Mouse (Mus musculus): ENCODE results near the gene Fbxl8. TPM values are rescaled to one million over a fixed set of nuclear protein-coding genes. Genes with fewer than 3 reads are reported as not detected.

Fbxl8 gene
- polyA plus RNA-seq, 1 experiment from 2014 or later = 1.4 TPM

DNA sequence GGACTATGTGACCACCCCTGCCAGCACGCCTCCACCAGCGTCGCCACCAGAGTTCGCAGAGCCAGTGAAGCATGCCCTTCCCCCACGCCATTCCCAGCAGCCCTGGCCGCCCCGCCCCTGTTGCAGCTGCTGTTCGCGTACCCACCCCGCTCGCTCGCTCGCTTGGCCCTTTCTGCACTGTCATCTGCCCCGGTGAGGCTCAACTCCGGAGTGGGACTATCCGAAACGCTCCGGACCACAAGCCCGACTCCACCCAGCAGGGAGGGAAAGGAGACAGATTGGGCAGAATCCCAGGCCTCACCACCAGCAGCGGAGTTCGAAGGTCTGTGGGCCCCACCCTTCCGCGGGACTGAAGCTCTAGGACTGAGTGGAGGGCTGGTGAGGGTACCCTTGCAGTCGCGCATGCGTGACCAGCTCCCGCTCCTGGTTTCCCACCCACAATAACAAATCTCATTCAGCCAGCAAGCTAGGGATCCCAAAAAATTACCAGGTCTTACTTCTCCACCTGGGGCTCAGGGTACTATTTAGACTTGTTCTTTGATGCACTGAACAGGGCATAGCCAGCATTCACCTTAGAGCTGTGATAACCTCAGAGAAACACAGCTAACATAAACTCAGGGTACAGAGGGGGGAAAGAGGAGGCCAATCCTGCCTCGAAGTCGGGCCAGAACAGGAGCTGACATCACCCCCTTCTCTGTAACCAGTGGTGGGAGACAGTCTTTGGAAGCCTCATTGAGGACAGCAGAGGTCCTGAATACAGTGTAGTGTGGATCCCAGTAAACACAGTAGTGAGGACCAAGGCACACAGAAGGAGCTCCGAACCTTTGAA is 12.1 kb downstream of the Fbxl8 start:
- peak overlapping the region; percentile 40 for H3K4me3 ChIP-seq (ENCODE audit: low read depth, low read length)
- peak overlapping the region; percentile 51 for H3K4me2 ChIP-seq (ENCODE audit: low read depth, low read length)
- no peaks in the 10 kb centered on the region for H3K36me3 ChIP-seq (ENCODE audit: control insufficient read depth, insufficient read depth)
- peaks cover 15% of the 10 kb centered on the region for H3K4me1 ChIP-seq (ENCODE audit: control insufficient read depth, low read depth, low read length)
- ATAC-seq (ENCODE audit: low read depth) = peak; percentile 56
- WGBS (ENCODE audit: insufficient replicate concordance) = 4% methylated on average over 29 of the region's 30 CpGs
- no peaks in the 10 kb centered on the region for H3K9me3 ChIP-seq (replicated peaks; ENCODE audit: control insufficient read depth, low read length)
- peaks cover 88% of the 10 kb centered on the region for H3K27me3 ChIP-seq (ENCODE audit: control insufficient read depth, insufficient read depth, low read depth, low read length)
- H3K9ac ChIP-seq (ENCODE audit: low read depth, low read length) = no peak overlapping the region
- H3K27ac ChIP-seq (ENCODE audit: low read length) = no peak overlapping the region

DNA sequence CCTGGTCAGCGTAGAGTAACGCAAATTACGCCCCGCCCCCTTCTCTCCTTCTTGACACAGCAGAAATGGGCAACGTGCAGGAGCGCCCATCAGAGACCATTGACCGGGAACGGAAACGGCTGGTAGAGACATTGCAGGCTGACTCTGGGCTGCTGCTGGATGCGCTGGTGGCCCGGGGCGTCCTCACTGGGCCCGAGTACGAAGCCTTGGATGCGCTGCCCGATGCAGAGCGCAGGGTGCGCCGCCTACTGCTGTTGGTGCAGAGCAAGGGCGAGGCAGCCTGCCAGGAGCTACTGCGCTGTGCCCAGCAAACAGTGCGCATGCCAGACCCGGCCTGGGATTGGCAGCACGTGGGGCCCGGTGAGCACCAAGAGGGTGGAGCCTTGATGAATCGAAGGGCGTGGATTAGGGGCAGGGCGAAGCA is 14.5 kb downstream of the Fbxl8 start:
- peak; percentile 59 for ATAC-seq (ENCODE audit: low read depth)
- Histone ChIP-seq H3K9me3 (replicated peaks; ENCODE audit: control insufficient read depth, low read length) (no peaks in the 10 kb centered on the region), H3K27me3 (ENCODE audit: control insufficient read depth, insufficient read depth, low read depth, low read length) (peaks cover 66% of the 10 kb centered on the region), H3K36me3 (ENCODE audit: control insufficient read depth, insufficient read depth) (no peaks in the 10 kb centered on the region), H3K27ac (ENCODE audit: low read length) (no peak overlapping the region), H3K4me2 (ENCODE audit: low read depth, low read length) (peak overlapping the region; percentile 31; the same call in 1 of the 2 replicates), H3K4me1 (ENCODE audit: control insufficient read depth, low read depth, low read length) (peaks cover 23% of the 10 kb centered on the region), H3K9ac (ENCODE audit: low read depth, low read length) (no peak overlapping the region), H3K4me3 (ENCODE audit: low read depth, low read length) (peak overlapping the region; percentile 9; the same call in 1 of the 2 replicates)
- under 1% methylated on average over 28 of the region's 28 CpGs for WGBS (ENCODE audit: insufficient replicate concordance)

DNA sequence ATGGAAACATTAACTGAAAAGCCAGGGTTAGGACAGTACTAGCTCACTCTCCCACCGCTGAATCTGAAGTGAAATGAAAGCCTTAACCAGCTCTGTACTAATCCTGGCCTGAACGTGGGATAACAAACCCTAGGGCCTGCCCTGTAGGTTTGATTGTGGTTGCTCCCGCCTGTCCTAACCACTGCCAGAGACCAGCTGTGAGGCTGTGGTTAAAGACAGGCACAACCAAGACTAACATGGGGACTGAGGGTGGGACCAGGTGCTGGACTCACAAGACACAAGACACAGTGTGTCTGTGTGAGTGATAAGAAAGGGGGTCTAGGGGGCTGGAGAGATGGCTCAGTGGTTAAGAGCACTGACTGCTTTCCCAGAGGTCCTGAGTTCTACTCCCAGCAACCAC is 16.1 kb downstream of the Fbxl8 start:
- ATAC-seq (ENCODE audit: low read depth) = no peak
- no peak overlapping the region for H3K4me3 ChIP-seq (ENCODE audit: low read depth, low read length)
- H3K27me3 ChIP-seq (ENCODE audit: control insufficient read depth, insufficient read depth, low read depth, low read length) = peaks cover 57% of the 10 kb centered on the region
- H3K4me2 ChIP-seq (ENCODE audit: low read depth, low read length) = no peak overlapping the region
- no peaks in the 10 kb centered on the region for H3K9me3 ChIP-seq (replicated peaks; ENCODE audit: control insufficient read depth, low read length)
- H3K9ac ChIP-seq (ENCODE audit: low read depth, low read length) = no peak overlapping the region
- WGBS (ENCODE audit: insufficient replicate concordance) = 33% methylated on average over 3 of the region's 3 CpGs
- H3K4me1 ChIP-seq (ENCODE audit: control insufficient read depth, low read depth, low read length) = peaks cover 23% of the 10 kb centered on the region
- H3K36me3 ChIP-seq (ENCODE audit: control insufficient read depth, insufficient read depth) = no peaks in the 10 kb centered on the region
- no peak overlapping the region for H3K27ac ChIP-seq (ENCODE audit: low read length)

DNA sequence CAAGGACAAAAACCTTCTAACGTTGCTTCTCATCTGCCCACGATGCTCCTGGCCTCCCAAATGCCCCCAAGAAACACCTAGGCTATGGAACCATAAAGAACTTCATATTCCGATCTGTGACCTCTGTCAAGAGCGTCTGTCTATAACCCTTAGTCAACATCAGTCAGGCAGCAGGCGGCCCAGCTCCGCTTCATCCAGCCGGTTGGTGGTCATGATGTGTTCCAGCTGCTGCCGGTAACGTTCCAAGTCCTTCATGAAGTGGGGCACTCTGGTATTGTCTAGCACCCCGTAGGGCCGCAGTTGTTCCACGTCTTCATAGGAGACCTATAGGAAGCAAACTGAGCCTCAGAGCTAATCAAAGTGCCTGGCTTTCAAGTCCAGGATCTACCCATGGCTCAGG is 17.4 kb downstream of the Fbxl8 start:
- ATAC-seq (ENCODE audit: low read depth) = no peak
- Histone ChIP-seq H3K4me1 (ENCODE audit: control insufficient read depth, low read depth, low read length) (peaks cover 16% of the 10 kb centered on the region), H3K36me3 (ENCODE audit: control insufficient read depth, insufficient read depth) (no peaks in the 10 kb centered on the region), H3K27ac (ENCODE audit: low read length) (no peak overlapping the region), H3K9me3 (replicated peaks; ENCODE audit: control insufficient read depth, low read length) (no peaks in the 10 kb centered on the region), H3K9ac (ENCODE audit: low read depth, low read length) (no peak overlapping the region), H3K4me3 (ENCODE audit: low read depth, low read length) (no peak overlapping the region), H3K4me2 (ENCODE audit: low read depth, low read length) (no peak overlapping the region), H3K27me3 (ENCODE audit: control insufficient read depth, insufficient read depth, low read depth, low read length) (peaks cover 44% of the 10 kb centered on the region)
- 81% methylated on average over 12 of the region's 12 CpGs for WGBS (ENCODE audit: insufficient replicate concordance)

DNA sequence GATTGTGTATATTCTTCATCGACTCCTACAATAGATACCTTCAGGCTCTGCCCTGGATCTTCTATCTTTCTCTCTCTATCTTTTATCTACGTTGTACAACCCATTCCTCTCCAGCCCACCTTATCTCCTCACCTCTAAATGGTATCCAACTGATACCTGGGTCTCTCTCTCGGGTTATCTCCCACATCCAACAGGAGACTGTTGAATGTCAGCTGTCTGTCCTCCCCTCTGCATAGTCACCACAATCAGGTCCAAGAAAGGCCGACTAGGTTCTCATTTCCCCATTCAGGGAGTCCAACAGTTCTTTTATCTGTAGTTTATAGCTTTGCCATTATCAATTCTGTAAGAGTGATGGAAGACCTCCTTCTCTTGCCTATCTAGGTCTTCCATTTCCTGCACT is 17.8 kb downstream of the Fbxl8 start:
- no peak overlapping the region for H3K4me2 ChIP-seq (ENCODE audit: low read depth, low read length)
- H3K9me3 ChIP-seq (replicated peaks; ENCODE audit: control insufficient read depth, low read length) = no peaks in the 10 kb centered on the region
- peaks cover 16% of the 10 kb centered on the region for H3K4me1 ChIP-seq (ENCODE audit: control insufficient read depth, low read depth, low read length)
- H3K36me3 ChIP-seq (ENCODE audit: control insufficient read depth, insufficient read depth) = no peaks in the 10 kb centered on the region
- H3K27me3 ChIP-seq (ENCODE audit: control insufficient read depth, insufficient read depth, low read depth, low read length) = peaks cover 40% of the 10 kb centered on the region
- no peak overlapping the region for H3K9ac ChIP-seq (ENCODE audit: low read depth, low read length)
- ATAC-seq (ENCODE audit: low read depth) = no peak
- no peak overlapping the region for H3K4me3 ChIP-seq (ENCODE audit: low read depth, low read length)
- H3K27ac ChIP-seq (ENCODE audit: low read length) = no peak overlapping the region
- 31% methylated on average over 4 of the region's 4 CpGs for WGBS (ENCODE audit: insufficient replicate concordance)

DNA sequence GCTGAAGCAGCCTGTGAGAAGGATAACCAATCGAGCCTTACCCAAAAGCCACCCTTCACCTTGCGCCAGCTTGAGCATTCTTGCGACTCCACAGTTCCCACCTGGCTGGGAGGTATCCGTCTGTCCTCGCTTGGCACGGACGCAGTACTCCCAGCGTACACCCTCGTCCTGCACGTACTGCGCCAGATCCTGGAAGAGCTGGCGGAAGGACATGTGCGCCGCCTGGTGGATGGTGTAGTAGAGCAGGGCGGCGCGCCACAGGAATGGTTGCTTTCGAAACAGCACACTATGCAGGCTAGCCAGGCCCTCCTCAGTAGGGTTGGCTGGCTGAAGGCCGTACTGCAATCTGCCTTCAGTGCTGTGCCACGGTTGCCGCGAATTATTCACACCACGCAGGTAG is 18.6 kb downstream of the Fbxl8 start:
- Histone ChIP-seq H3K4me1 (ENCODE audit: control insufficient read depth, low read depth, low read length) (peaks cover 16% of the 10 kb centered on the region), H3K4me2 (ENCODE audit: low read depth, low read length) (peak overlapping the region; percentile 28), H3K9ac (ENCODE audit: low read depth, low read length) (no peak overlapping the region), H3K27me3 (ENCODE audit: control insufficient read depth, insufficient read depth, low read depth, low read length) (peaks cover 32% of the 10 kb centered on the region), H3K9me3 (replicated peaks; ENCODE audit: control insufficient read depth, low read length) (no peaks in the 10 kb centered on the region), H3K27ac (ENCODE audit: low read length) (no peak overlapping the region), H3K4me3 (ENCODE audit: low read depth, low read length) (no peak overlapping the region), H3K36me3 (ENCODE audit: control insufficient read depth, insufficient read depth) (no peaks in the 10 kb centered on the region)
- peak; percentile 78 for ATAC-seq (ENCODE audit: low read depth)
- WGBS (ENCODE audit: insufficient replicate concordance) = 22% methylated on average over 23 of the region's 23 CpGs

DNA sequence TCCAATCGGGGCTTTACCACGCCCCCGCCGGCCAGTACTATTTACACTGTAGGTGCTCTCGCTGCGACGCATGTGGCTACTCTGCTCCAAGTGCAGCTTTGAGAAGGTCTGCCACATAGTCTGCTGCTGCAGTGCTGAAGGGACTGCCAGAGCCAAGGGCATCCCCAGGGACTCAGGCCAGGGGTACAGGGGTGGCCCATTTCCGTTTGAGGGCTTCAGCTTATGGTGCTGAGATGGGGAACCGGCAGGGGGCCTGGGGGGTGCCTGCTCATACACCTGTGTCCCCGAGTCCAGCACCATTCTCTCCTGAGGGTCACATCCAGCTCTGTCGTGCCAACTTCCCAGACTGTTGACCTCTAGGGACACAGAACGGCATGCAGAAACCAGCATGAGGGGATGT is 21.1 kb downstream of the Fbxl8 start:
- no peak overlapping the region for H3K27ac ChIP-seq (ENCODE audit: low read length)
- WGBS (ENCODE audit: insufficient replicate concordance) = 57% methylated on average over 12 of the region's 12 CpGs
- H3K9ac ChIP-seq (ENCODE audit: low read depth, low read length) = no peak overlapping the region
- H3K4me1 ChIP-seq (ENCODE audit: control insufficient read depth, low read depth, low read length) = peaks cover 27% of the 10 kb centered on the region
- no peak for ATAC-seq (ENCODE audit: low read depth)
- no peaks in the 10 kb centered on the region for H3K36me3 ChIP-seq (ENCODE audit: control insufficient read depth, insufficient read depth)
- H3K27me3 ChIP-seq (ENCODE audit: control insufficient read depth, insufficient read depth, low read depth, low read length) = peaks cover 21% of the 10 kb centered on the region
- H3K9me3 ChIP-seq (replicated peaks; ENCODE audit: control insufficient read depth, low read length) = no peaks in the 10 kb centered on the region
- no peak overlapping the region for H3K4me3 ChIP-seq (ENCODE audit: low read depth, low read length)
- H3K4me2 ChIP-seq (ENCODE audit: low read depth, low read length) = no peak overlapping the region

DNA sequence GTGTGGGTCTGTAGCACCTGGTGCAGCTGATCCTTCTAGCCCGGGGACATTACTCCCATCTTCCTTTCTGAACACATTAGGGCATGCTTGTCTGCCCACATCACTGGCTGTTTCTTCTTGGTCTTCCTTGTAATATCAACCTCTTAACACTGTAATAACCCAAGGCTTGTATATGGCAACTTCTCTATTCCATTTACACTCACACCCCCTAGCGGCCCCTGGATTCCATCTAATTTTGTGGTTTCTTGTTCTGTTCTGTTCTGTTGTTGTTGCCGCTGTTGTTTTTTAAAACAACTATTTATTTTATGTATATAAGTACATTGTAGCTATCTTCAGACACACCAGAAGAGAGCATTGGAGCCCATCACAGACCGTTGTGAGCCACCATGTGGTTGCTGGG is 22.5 kb downstream of the Fbxl8 start:
- H3K4me2 ChIP-seq (ENCODE audit: low read depth, low read length) = no peak overlapping the region
- H3K27me3 ChIP-seq (ENCODE audit: control insufficient read depth, insufficient read depth, low read depth, low read length) = peaks cover 23% of the 10 kb centered on the region

DNA sequence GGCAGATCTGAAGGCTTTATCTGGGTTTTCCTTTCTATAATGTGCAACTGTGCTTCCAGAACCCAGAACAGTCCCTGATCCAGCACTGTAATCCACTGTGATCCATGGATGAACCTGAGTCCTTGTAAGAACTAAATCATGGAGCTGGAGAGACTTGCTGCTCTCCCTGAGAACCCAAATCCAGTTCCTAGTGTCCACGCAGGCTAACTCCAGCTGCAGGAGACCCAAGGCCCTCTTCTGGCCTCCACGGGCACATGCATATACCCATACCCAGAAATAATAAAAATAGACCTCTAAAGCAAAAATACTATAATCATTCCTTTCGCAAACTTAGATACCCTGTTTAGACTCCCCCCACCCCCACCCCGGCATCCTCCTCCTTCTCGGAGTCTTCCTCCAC is 23.8 kb downstream of the Fbxl8 start:
- no peak overlapping the region for H3K4me2 ChIP-seq (ENCODE audit: low read depth, low read length)
- no peak for ATAC-seq (ENCODE audit: low read depth)
- H3K36me3 ChIP-seq (ENCODE audit: control insufficient read depth, insufficient read depth) = no peaks in the 10 kb centered on the region
- H3K9ac ChIP-seq (ENCODE audit: low read depth, low read length) = no peak overlapping the region
- WGBS (ENCODE audit: insufficient replicate concordance) = 85% methylated on average over 5 of the region's 5 CpGs
- no peak overlapping the region for H3K27ac ChIP-seq (ENCODE audit: low read length)
- peaks cover 23% of the 10 kb centered on the region for H3K27me3 ChIP-seq (ENCODE audit: control insufficient read depth, insufficient read depth, low read depth, low read length)
- H3K4me3 ChIP-seq (ENCODE audit: low read depth, low read length) = no peak overlapping the region
- no peaks in the 10 kb centered on the region for H3K9me3 ChIP-seq (replicated peaks; ENCODE audit: control insufficient read depth, low read length)
- H3K4me1 ChIP-seq (ENCODE audit: control insufficient read depth, low read depth, low read length) = peaks cover 24% of the 10 kb centered on the region

More for the DNA sequence above, 22.5 kb downstream of the Fbxl8 start:
- H3K9me3 ChIP-seq (replicated peaks; ENCODE audit: control insufficient read depth, low read length) = no peaks in the 10 kb centered on the region
- H3K36me3 ChIP-seq (ENCODE audit: control insufficient read depth, insufficient read depth) = no peaks in the 10 kb centered on the region
- no peak overlapping the region for H3K27ac ChIP-seq (ENCODE audit: low read length)
- no peak for ATAC-seq (ENCODE audit: low read depth)
- H3K4me3 ChIP-seq (ENCODE audit: low read depth, low read length) = no peak overlapping the region
- 71% methylated on average over 4 of the region's 4 CpGs for WGBS (ENCODE audit: insufficient replicate concordance)
- H3K4me1 ChIP-seq (ENCODE audit: control insufficient read depth, low read depth, low read length) = peaks cover 31% of the 10 kb centered on the region
- H3K9ac ChIP-seq (ENCODE audit: low read depth, low read length) = no peak overlapping the region
